Mouse (Mus musculus) embryo, embryonic 11.5 days (tissue): ENCODE measurements at regions not wholly inside any gene's neighbourhood (a gene's known extent, or its start where the extent isn't known, plus 50 kb on each side); places are given as distances from the start of the nearest gene placed in this dataset.

Source experiments
- DNase-seq: peaks from one replicate; pipeline ENCODE4 v3.0.0-alpha.2; 2012; ENCODE audit warnings: low read depth, low spot score

DNA sequence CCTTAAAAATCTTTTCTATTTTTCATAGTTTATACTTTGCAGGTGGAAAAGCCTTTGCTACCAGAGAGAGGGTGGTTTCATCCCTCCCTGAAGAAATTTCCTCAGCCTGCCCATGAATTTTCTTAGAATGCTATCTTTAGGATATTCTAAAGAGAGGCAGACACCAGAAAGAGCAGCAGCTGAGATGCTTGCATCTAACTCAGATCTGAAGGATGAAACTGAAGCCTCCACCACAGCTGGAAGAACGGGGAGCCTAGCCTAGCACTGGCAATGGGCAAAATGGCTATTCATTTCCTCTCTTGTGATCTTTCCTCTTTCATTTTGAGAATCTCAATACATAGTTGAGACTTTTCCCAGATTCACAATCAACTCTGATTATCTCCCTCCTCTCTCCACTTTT lies 640.0 kb upstream of the Zeb2 start:
- DNase-seq = no peak

DNA sequence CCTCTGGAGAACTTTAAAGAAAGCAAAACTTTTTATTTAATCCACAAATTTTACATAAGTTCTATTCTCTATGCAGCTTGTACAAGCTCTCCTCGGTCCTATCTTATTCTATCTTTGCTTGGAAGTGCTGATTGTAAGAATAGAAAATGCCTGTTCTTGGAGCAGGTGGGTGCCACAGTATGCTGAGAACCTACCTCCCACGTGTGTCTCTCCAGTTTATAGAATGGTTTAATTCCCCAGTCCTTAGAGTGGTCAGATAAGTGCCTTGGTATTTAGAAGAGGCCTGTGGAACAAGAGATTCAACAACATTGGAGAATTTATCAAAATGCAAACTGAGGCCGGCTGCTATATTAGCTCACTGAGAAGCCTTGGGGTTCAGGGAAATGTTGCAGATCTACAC lies 639.2 kb upstream of the Zeb2 start:
- no peak for DNase-seq

DNA sequence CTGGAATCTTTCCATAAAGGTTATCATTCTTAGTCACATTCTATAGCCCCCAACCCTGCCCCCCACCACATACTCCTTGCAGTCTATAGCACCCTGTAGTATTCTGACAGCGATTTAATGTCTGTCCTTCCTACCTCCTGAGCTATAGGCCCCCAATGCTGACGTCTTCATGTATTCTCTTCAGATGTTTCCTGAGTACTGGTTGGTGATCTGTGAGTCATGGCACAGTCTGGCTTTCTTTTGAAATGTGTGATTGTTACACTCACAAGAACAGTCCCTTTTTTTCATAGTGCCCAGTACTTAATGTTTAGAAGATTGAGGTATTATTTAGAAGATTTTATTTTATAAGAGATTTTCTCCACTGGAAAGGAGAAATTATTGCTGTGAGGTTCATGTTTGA lies 634.6 kb upstream of the Zeb2 start:
- DNase-seq = no peak

GRCm38 (mm10) chr2:45749379-45749778 lies 632.2 kb upstream of the Zeb2 start:
- DNase-seq = no peak

DNA sequence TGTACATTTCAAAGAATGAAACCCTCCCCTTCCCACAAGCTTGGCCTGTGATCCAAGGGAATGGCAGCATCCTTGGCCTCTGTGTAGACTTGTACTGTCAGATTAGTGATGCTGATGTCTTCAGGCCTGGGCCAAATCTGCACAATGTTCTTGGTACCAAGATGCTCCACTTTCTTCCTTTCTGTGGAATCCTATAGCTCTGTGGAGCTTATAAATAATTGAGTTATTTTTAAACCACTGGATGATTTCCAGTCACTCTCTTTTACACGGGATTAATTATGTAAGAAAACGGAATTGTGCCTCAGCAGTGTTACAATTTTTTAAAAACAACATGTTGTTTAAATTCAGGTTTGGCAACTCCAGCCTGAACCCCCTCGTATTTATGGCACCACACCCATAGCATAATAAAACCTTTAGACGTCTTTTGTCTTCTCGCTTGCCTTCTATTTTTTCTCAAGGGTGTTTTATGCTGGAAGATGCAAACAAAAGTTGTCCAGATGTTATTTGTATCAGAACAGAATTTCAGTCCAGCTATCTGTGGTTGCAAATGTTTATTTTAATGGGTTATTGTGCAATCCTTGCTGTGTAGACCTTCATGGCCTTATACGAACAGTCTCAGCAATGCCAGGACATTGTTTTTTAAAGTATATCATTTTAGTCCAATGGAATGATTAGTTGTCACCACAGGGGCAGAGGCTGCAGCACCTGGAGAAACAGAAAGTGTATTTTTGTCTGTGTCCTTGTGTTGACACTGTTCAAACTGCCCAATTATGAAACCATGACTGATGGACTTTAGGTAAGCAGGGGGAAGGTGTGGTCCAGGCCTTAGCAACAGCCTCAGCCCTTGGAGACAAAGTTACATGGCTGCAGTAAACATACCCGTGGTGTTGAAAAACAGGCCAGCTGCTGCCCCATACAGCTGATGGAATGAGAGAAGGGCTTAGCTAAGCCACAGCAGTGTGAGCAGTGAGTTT lies 630.4 kb upstream of the Zeb2 start:
- no peak for DNase-seq

GRCm38 (mm10) chr2:45746606-45747005 lies 629.4 kb upstream of the Zeb2 start:
- DNase-seq = no peak

DNA sequence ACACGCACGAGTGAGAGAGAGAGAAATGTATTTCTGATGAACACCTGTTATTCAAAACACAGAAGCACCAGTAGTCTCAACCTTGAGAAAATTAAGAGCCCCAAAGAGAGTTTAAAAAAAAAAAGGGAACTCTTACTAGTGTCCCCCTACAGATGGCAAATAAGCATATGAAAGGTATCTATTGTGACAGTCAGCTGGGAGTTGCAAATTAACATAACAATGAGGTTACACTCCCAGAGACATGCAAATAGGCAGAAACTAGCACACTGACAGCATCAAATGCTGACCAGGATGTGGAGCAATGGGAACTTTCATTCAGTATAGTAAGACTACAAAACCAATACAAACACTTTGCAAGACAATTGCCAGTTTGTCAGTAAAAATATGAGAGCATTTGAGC lies 619.1 kb upstream of the Zeb2 start:
- DNase-seq = no peak

GRCm38 (mm10) chr2:45713997-45714396 lies 596.8 kb upstream of the Zeb2 start:
- DNase-seq = no peak

DNA sequence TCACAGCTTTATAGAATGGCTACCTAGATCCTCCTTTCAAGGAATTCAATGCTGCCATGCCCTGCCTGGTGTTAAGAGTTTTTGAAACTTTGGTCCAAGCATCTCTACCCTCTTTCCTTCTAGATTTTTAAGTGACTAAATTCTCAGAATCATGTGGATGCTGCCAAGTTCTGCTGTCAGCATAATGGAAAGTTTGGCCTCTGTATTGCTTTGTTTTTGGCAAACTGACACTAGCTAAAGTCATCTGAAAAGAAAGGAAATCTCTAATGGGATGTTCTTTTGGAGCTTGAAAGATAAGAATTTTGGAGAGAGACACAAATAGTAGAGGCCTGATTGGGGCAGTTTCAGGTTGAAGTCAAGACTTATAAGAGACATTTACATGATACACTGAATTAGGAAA lies 589.8 kb upstream of the Zeb2 start:
- DNase-seq = no peak

DNA sequence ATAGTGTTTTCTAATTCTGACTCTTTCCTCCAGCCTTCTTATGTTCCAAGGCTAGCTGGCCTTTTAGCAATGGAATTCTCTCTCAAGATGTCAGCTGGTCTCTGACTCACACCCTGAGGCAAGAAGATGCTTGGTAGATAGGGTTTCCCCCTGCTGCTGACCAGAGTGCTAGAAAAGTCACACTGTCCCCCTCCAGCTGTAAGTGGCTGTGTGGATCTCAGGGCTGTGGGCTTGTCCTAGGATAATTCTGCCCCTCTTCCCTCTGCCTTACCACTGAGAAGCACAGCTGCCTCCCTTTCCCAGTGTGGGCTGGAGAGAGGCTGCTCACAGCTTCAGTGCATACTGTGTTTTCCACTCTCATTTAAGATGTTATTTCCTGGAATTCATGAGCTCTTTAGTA lies 585.3 kb upstream of the Zeb2 start:
- DNase-seq = no peak

- no peak for DNase-seq
These were observed 583.4 kb upstream of the Zeb2 start for GRCm38 (mm10) chr2:45700578-45700977.

GRCm38 (mm10) chr2:45693291-45694020 lies 576.3 kb upstream of the Zeb2 start:
- no peak for DNase-seq

- no peak for DNase-seq
These were observed 575.6 kb upstream of the Zeb2 start for GRCm38 (mm10) chr2:45692819-45693218.

DNA sequence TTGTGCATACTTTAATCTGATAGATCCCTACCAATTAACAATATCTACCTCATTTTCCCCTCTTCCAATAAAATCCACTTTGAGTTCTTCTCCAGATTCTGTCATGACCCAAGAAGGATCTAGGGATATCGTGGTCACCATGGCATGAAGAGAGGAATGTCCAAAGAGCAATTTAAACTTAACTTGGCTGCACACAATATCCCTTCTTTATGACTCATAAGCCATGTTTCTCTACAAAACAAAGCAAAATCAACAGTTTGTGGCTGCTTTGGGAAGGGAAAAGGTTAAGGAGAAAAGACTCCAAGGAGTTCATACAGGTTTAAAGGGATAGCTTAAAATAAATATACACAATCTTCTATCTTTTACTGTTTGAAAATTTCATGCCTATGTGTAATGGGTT lies 571.8 kb upstream of the Zeb2 start:
- DNase-seq = no peak

- DNase-seq = no peak
These were observed 564.1 kb upstream of the Zeb2 start for GRCm38 (mm10) chr2:45681251-45681650.

- no peak for DNase-seq
These were observed 562.1 kb upstream of the Zeb2 start for GRCm38 (mm10) chr2:45679101-45679895.

GRCm38 (mm10) chr2:45678685-45679084 lies 561.5 kb upstream of the Zeb2 start:
- DNase-seq = no peak

GRCm38 (mm10) chr2:45675776-45676175 lies 558.6 kb upstream of the Zeb2 start:
- DNase-seq = no peak

DNA sequence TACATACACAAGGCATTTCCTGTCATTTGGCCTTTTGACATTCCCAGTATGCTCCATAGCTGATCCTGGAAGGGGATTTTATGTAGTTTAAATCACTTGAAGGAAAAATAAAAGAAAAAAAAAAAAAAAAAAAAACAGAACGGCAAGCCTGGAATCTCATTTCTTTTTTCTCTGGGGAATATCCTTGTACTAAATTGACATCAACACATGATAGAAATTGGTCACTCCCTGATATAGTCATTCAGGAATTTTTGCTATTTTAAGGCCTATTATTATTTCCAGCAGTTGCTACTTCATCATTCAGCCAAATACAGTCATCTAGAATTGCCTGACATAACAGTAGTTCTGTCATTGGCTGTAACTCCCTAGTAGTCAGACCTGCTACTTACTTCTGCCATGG lies 538.8 kb upstream of the Zeb2 start:
- no peak for DNase-seq

- no peak for DNase-seq
These were observed 537.5 kb upstream of the Zeb2 start for GRCm38 (mm10) chr2:45654693-45655092.

GRCm38 (mm10) chr2:45652977-45653376 lies 535.8 kb upstream of the Zeb2 start:
- no peak for DNase-seq
